Mouse (Mus musculus) midbrain, embryonic 13.5 days (tissue): ENCODE results near the gene Adgb. TPM values are rescaled to one million over a fixed set of nuclear protein-coding genes. Genes with fewer than 3 reads are reported as not detected.

ENCODE experiments used
- ATAC-seq: fragments of 200-750 bp; cut with Nextera tagmentation; 2 replicates; pipeline ENCODE4 v1.8.0; 2017; ENCODE audit warnings: mild to moderate bottlenecking, moderate TSS enrichment, moderate library complexity
- H3K27ac ChIP-seq: fragments of 300-500 bp; sonication (generic); 2 replicates; pipeline ENCODE4 v1.5.1; 2015; ENCODE audit warnings: inconsistent platforms, mild to moderate bottlenecking, moderate library complexity
- H3K27me3 ChIP-seq: fragments of 300-500 bp; sonication (generic); 2 replicates; pipeline ENCODE4 v1.6.1; 2015; ENCODE audit warnings: mild to moderate bottlenecking, inconsistent platforms
- H3K36me3 ChIP-seq: fragments of 300-500 bp; sonication (generic); 2 replicates; pipeline ENCODE4 v1.6.1; 2015; ENCODE audit warnings: mild to moderate bottlenecking, inconsistent platforms
- H3K4me1 ChIP-seq: fragments of 300-500 bp; sonication (generic); replicated peaks from 2 replicates; pipeline ENCODE4 v1.6.1; 2015; ENCODE audit warnings: inconsistent platforms
- H3K4me2 ChIP-seq: fragments of 300-500 bp; sonication (generic); replicated peaks from 2 replicates; pipeline ENCODE4 v1.6.1; 2015; ENCODE audit warnings: moderate library complexity, mild to moderate bottlenecking, inconsistent platforms
- H3K4me3 ChIP-seq: fragments of 300-500 bp; sonication (generic); replicated peaks from 2 replicates; pipeline ENCODE4 v1.5.1; 2015; ENCODE audit warnings: mild to moderate bottlenecking, inconsistent platforms
- H3K9ac ChIP-seq: fragments of 300-500 bp; sonication (generic); replicated peaks from 2 replicates; pipeline ENCODE4 v1.6.1; 2015; ENCODE audit warnings: mild to moderate bottlenecking, inconsistent platforms
- H3K9me3 ChIP-seq: fragments of 300-500 bp; sonication (generic); 2 replicates; pipeline ENCODE4 v1.6.1; 2016; ENCODE audit warnings: mild to moderate bottlenecking, inconsistent platforms
- WGBS: fragments of 180-500 bp; shearing (Covaris S2); methylation state at CpG from one replicate; pipeline ENCODE4 v1.1.7; 2015; 5-methylcytosine and 5-hydroxymethylcytosine counted together
- polyA plus RNA-seq: library from polyadenylated mRNA; unstranded; fragments of >200 nt; fragmentation: Nextera tagmentation; extraction: Ambion mirVana; gene quantifications from 2 replicates; pipeline ENCODE4 v1.2.1, GENCODE M21; 2015

Adgb gene
- polyA plus RNA-seq, 1 experiment from 2014 or later: 0.17 TPM

DNA sequence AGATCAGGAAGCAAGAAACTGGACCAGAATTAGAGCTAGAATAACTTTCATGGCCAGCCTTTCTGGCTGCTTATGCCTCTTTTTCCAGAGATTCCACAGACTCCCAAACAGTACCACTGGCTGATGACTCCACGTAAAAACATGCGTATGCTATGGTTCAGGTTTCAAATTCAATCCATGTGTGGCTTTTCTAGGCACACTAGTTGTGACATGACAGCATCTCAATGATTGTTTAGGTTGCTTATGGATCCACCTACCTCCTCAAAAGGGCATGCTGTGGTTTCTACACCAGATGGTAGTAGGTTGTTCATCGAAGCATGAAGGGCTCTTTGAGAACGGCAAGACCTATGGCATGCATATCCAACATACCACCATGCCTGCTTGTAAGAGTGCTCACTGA lies 172.1 kb downstream of the Adgb start:
- Histone ChIP-seq H3K27me3 (no peaks in the 10 kb centered on the region), H3K4me3 (no peak overlapping the region), H3K27ac (no peak overlapping the region), H3K9ac (no peak overlapping the region), H3K4me1 (0 out of 2 replicates have a peak, but pooled peaks cover 11% of the 10 kb centered on the region), H3K9me3 (no peaks in the 10 kb centered on the region), H3K36me3 (no peaks in the 10 kb centered on the region), H3K4me2 (no peak overlapping the region)
- no peak for ATAC-seq
- WGBS: 80% methylated on average over 4 of the region's 4 CpGs

DNA sequence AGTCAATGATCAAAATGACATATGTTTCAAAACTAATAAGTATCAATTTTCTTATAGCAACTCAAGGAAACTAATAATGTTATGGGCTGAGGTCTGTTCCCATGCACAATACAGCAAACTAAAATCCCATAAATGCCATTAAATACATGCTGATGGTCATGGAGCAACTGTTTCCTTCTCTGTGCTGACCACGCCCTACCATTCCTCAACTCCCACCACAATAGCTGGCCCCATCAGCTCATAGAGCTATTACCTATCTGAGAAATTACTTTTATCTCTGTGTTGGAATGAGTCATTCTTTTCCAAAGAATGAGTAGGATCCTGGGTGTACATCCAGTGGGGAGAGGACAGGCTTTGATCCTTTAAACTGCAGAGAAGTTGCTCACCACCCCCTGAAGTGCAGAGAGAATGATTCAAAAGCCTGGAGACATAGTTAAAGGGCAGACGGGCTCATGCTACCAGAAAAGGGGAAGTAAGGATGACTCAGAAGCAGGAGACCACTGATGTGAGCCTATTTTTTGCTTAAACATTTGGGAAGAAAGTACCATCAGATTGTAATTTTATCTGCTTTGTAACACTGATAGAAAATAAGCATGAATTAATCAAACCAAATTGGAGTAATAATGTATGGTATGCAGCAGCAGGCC lies 184.8 kb downstream of the Adgb start:
- H3K4me3 ChIP-seq: no peak overlapping the region
- H3K27ac ChIP-seq: no peak overlapping the region
- H3K4me1 ChIP-seq: no peaks in the 10 kb centered on the region
- H3K36me3 ChIP-seq: no peaks in the 10 kb centered on the region
- 59% methylated on average over 2 of the region's 2 CpGs for WGBS
- ATAC-seq: no peak
- H3K9me3 ChIP-seq: no peaks in the 10 kb centered on the region
- H3K27me3 ChIP-seq: no peaks in the 10 kb centered on the region
- no peak overlapping the region for H3K4me2 ChIP-seq
- no peak overlapping the region for H3K9ac ChIP-seq

Other genes with a start within 250 kb of the Adgb start
- gene Rab32, start 85.9 kb upstream of the Adgb start, polyA plus RNA-seq: 4.8 and 5.6 TPM in 2 replicates
- not detected in 2 replicates for gene Gm10944, start 209.0 kb upstream of the Adgb start, polyA plus RNA-seq